Mouse (Mus musculus) liver, embryonic 11.5 days (tissue): Measurements from ENCODE around the gene Tex36. TPM values are rescaled to one million over a fixed set of nuclear protein-coding genes. Genes with fewer than 3 reads are reported as not detected.

Source experiments
- ATAC-seq: fragments of 200-750 bp; cut with Nextera tagmentation; replicated peaks from 2 replicates; pipeline ENCODE4 v1.8.0; 2017; ENCODE audit warnings: moderate number of reproducible peaks, mild to moderate bottlenecking, moderate TSS enrichment, moderate library complexity; ENCODE audit not compliant: low FRiP score
- DNase-seq: peaks from one replicate; pipeline ENCODE4 v3.0.0-alpha.2; 2017; ENCODE audit warnings: low spot score
- H3K27ac ChIP-seq: fragments of 300-500 bp; sonication (generic); 2 replicates; pipeline ENCODE4 v1.5.1; 2014; ENCODE audit warnings: mild to moderate bottlenecking, low read depth, low read length, control low read depth
- H3K27me3 ChIP-seq: fragments of 300-500 bp; sonication (generic); replicated peaks from 2 replicates; pipeline ENCODE4 v1.6.1; 2014; ENCODE audit warnings: low read length, mixed read lengths; ENCODE audit not compliant: control insufficient read depth, insufficient read depth
- H3K36me3 ChIP-seq: fragments of 300-500 bp; sonication (generic); 2 replicates; pipeline ENCODE4 v1.6.1; 2014; ENCODE audit warnings: mild to moderate bottlenecking, low read length, moderate library complexity, mixed read lengths; ENCODE audit not compliant: control insufficient read depth, insufficient read depth
- H3K4me1 ChIP-seq: fragments of 300-500 bp; sonication (generic); replicated peaks from 2 replicates; pipeline ENCODE4 v1.6.1; 2014; ENCODE audit warnings: low read length, mixed read lengths; ENCODE audit not compliant: control insufficient read depth, insufficient read depth
- H3K4me2 ChIP-seq: fragments of 300-500 bp; sonication (generic); 2 replicates; pipeline ENCODE4 v1.6.1; 2014; ENCODE audit warnings: mild to moderate bottlenecking, control low read depth, moderate library complexity
- H3K4me3 ChIP-seq: fragments of 300-500 bp; sonication (generic); 2 replicates; pipeline ENCODE4 v1.5.1; 2014; ENCODE audit warnings: low read depth, low read length, control low read depth
- H3K9ac ChIP-seq: fragments of 300-500 bp; sonication (generic); 2 replicates; pipeline ENCODE4 v1.6.1; 2014; ENCODE audit warnings: low read depth, low read length, control low read depth
- H3K9me3 ChIP-seq: fragments of 300-500 bp; sonication (generic); 2 replicates; pipeline ENCODE4 v1.6.1; 2016; ENCODE audit warnings: low read length, inconsistent platforms, mixed read lengths; ENCODE audit not compliant: control insufficient read depth
- WGBS: fragments of 180-500 bp; shearing (Covaris S2); extraction: QIAGEN DNeasy Blood & Tissue Kit; methylation state at CpG from one replicate; pipeline ENCODE4 v1.1.7; 2014; 5-methylcytosine and 5-hydroxymethylcytosine counted together
- polyA plus RNA-seq: library from polyadenylated mRNA; unstranded; fragments of >200 nt; fragmentation: Nextera tagmentation; extraction: Ambion mirVana; gene quantifications from 2 replicates; pipeline ENCODE4 v1.2.1, GENCODE M21; 2014

Tex36 gene
- polyA plus RNA-seq, 1 experiment from 2014 or later, result not detected

DNA sequence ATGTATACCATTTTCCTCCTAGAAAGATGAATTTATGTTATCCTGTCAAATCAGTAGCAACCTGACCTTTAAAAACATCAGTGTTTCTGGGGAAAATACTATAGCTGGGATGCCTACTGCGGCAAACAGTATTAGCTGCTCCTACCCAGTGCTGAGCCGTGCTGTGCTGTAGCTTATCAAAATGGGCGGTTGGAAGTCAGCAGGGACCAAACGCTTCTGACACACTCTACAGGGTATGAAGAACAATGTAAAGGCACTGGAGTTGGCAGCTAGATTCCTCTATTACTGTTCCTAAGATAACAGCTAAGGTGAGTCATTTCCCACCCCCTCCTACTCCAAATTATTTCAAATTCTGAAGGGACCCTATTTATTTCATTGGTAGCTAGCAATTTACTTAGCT, 53.5 kb downstream of the Tex36 start:
- DNase-seq (no peak), ATAC-seq (no peak)
- no peak overlapping the region for H3K4me2 ChIP-seq
- H3K9ac ChIP-seq, result no peak overlapping the region
- H3K9me3 ChIP-seq, result no peaks in the 10 kb centered on the region
- no peaks in the 10 kb centered on the region; the same call in 1 of the 2 replicates for H3K4me1 ChIP-seq
- H3K27me3 ChIP-seq, result no peaks in the 10 kb centered on the region
- no peak overlapping the region for H3K4me3 ChIP-seq
- H3K27ac ChIP-seq, result no peak overlapping the region
- 76% methylated on average over 4 of the region's 4 CpGs for WGBS
- H3K36me3 ChIP-seq, result no peaks in the 10 kb centered on the region

- no peak overlapping the region for H3K4me3 ChIP-seq
- DNase-seq, result no peak
- WGBS, result 74% methylated on average over 3 of the region's 3 CpGs
These were observed 56.3 kb downstream of the Tex36 start for GRCm38 (mm10) chr7:133545631-133546030.

GRCm38 (mm10) chr7:133544966-133545365, 57.0 kb downstream of the Tex36 start:
- no peak overlapping the region for H3K27ac ChIP-seq
- H3K27me3 ChIP-seq, result no peaks in the 10 kb centered on the region
- no peak overlapping the region for H3K9ac ChIP-seq
- 58% methylated on average over 2 of the region's 2 CpGs for WGBS
- no peaks in the 10 kb centered on the region for H3K4me1 ChIP-seq
- DNase-seq, result no peak
- H3K4me2 ChIP-seq, result no peak overlapping the region
- no peak overlapping the region for H3K4me3 ChIP-seq
- ATAC-seq, result no peak
- H3K9me3 ChIP-seq, result no peaks in the 10 kb centered on the region
- no peaks in the 10 kb centered on the region for H3K36me3 ChIP-seq

More at GRCm38 (mm10) chr7:133545631-133546030, 56.3 kb downstream of the Tex36 start:
- Histone ChIP-seq H3K27ac (no peak overlapping the region), H3K9ac (no peak overlapping the region), H3K36me3 (no peaks in the 10 kb centered on the region), H3K4me2 (no peak overlapping the region), H3K9me3 (no peaks in the 10 kb centered on the region), H3K27me3 (no peaks in the 10 kb centered on the region), H3K4me1 (no peaks in the 10 kb centered on the region)
- no peak for ATAC-seq

- H3K27me3 ChIP-seq, result no peaks in the 10 kb centered on the region
- H3K36me3 ChIP-seq, result no peaks in the 10 kb centered on the region
- 95% methylated on average over 4 of the region's 4 CpGs for WGBS
- no peak overlapping the region for H3K4me2 ChIP-seq
- no peak for ATAC-seq
- no peak overlapping the region for H3K27ac ChIP-seq
- no peak overlapping the region for H3K4me3 ChIP-seq
- no peaks in the 10 kb centered on the region for H3K9me3 ChIP-seq
- no peak overlapping the region for H3K9ac ChIP-seq
- DNase-seq, result no peak
- no peaks in the 10 kb centered on the region for H3K4me1 ChIP-seq
These were observed 58.8 kb downstream of the Tex36 start for GRCm38 (mm10) chr7:133543131-133543530.

DNA sequence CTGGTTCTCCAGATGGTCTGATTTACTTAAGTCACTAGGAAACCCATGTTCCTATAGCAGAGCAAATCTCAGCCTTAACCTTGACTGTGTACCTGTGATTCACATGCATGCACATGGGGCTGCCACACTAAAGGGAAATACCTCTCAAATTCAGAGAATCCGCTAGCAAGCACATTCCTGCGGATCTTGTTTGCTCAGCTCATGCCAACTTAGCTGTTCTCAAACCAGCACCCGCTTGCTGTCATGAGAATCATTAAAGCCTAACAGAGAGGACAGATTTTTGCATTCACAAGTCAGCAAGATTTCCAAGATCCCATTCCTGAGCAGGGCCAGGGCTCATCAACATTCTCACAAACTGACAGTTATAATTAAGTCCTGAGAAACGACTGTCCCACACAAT, 64.6 kb downstream of the Tex36 start:
- 84% methylated on average over 4 of the region's 4 CpGs for WGBS
- ATAC-seq (no peak), DNase-seq (no peak)

More for the DNA sequence above, 64.6 kb downstream of the Tex36 start:
- no peak overlapping the region for H3K9ac ChIP-seq
- H3K36me3 ChIP-seq, result no peaks in the 10 kb centered on the region
- H3K4me3 ChIP-seq, result no peak overlapping the region
- H3K27ac ChIP-seq, result no peak overlapping the region
- no peaks in the 10 kb centered on the region for H3K27me3 ChIP-seq
- no peaks in the 10 kb centered on the region for H3K4me1 ChIP-seq
- no peak overlapping the region for H3K4me2 ChIP-seq
- no peaks in the 10 kb centered on the region for H3K9me3 ChIP-seq

Other genes starting within 250 kb of the Tex36 start
- gene Edrf1, start 35.4 kb upstream of the Tex36 start, polyA plus RNA-seq, result 23.0 and 24.4 TPM in 2 replicates
- gene Mmp21, start 77.9 kb upstream of the Tex36 start, polyA plus RNA-seq, result 0.13 TPM in 1 of 2 replicates, not detected in the other
- 200 and 201 TPM in 2 replicates for gene Bccip, start 107.2 kb upstream of the Tex36 start, polyA plus RNA-seq
- gene Uros, start 107.9 kb upstream of the Tex36 start, polyA plus RNA-seq, result 129 and 150 TPM in 2 replicates
- gene Fank1, start 174.7 kb upstream of the Tex36 start, polyA plus RNA-seq, result 0.25 TPM in 1 of 2 replicates, not detected in the other
- 22.6 and 25.2 TPM in 2 replicates for gene Dhx32, start 180.6 kb upstream of the Tex36 start, polyA plus RNA-seq